ENCODE assay signal across 8 mouse cellular contexts in the genomic region with DNA sequence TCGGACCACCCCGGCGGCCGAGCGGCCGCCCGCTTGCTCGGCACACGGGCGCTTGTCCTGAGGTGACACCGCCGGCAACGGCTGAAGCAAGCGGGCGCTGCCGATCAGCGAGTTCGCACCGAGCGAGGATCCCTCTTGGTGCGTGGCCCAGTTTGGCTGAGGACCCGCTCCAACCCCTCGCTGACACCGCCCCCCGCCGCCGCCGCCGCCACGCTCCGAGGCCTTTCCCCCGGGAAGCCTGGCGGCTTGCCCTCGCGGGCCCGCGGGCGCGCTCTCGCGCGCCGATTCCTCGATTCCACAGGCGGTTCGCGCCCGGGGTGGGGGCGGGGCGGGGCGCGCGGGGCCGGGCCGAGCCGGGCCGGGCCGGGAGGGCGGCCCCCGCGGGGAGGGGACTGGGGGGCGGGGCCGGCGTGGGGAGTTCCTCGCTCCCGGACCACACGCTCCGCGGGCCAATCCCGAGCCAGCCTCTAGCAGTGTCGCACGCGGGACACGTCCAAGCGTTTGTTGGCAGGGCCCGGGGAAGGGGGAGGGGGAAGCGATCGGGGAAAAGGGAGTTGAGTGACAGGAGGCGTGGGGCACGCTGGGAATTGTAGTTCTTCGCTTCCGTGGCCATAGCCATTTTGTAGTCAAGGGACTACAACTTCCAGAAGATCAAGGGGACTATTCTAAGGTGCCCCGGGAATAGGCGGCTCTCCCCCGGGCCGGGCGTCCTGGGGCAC. TPM values are rescaled to one million over a fixed set of nuclear protein-coding genes. Genes with fewer than 3 reads are reported as not detected.
DNase-seq lines count a peak whose midpoint lies in the region; ATAC-seq lines count a peak whose summit lies in the region.

No protein-coding gene starts in this region.

- peak; percentile 98 for ATAC-seq in hindbrain, embryonic 15.5 days (ENCODE audit: low FRiP score, low read depth)

- no peaks in the 10 kb centered on the region for H3K36me3 ChIP-seq in hindbrain, embryonic 15.5 days

- no peaks in the 10 kb centered on the region for H3K27me3 ChIP-seq in hindbrain, embryonic 15.5 days

- H3K4me2 ChIP-seq in hindbrain, embryonic 15.5 days = peak overlapping the region; percentile 91

- H3K9ac ChIP-seq in hindbrain, embryonic 15.5 days = peak overlapping the region; percentile 83

- DNase-seq in T-cell, adult 2 months (ENCODE audit: low spot score) = peak; percentile 97
- peak; percentile 99 to 100 for DNase-seq in cerebellum, postnatal 36 days
- DNase-seq in frontal cortex, postnatal 36 days (ENCODE audit: low spot score in 2 of 2) = peak; percentile 99
- DNase-seq in left cerebral cortex, adult 11 months (ENCODE audit: low spot score) = peak; percentile 99
- peak; percentile 100 for DNase-seq in lung, postnatal 4 days
- peak; percentile 99 for DNase-seq in retina, postnatal 7 days (ENCODE audit: low read depth, low spot score)
- peak; percentile 91 for DNase-seq in urinary bladder, adult 2 months (ENCODE audit: low spot score)

- peaks cover 24% of the 10 kb centered on the region for H3K4me1 ChIP-seq in hindbrain, embryonic 15.5 days (replicated peaks)

- 1% methylated on average over 71 of the region's 87 CpGs for WGBS in hindbrain, embryonic 15.5 days

- peak overlapping the region; percentile 93 for H3K4me3 ChIP-seq in hindbrain, embryonic 15.5 days

- no peaks in the 10 kb centered on the region for H3K9me3 ChIP-seq in hindbrain, embryonic 15.5 days

- H3K27ac ChIP-seq in hindbrain, embryonic 15.5 days (replicated peaks) = peak overlapping the region; percentile 100

RNA-seq across cellular contexts. Expression of a gene that starts 1.0 kb away (rescaled TPM):
- polyA plus RNA-seq in hindbrain, embryonic 15.5 days (2015; fragmentation: Nextera tagmentation; extraction: Ambion mirVana) = 34.7 and 38.3 TPM in 2 replicates
- 15.2 and 17.8 TPM in 2 replicates for polyA plus RNA-seq in urinary bladder, adult 2 months (2012; rRNA removed)

Comparison
In these comparisons a context has a peak if more than half of its experiments do, and no peak if none do; other contexts are left out.
1. Peak in every context shown above with its lines: DNase-seq, ATAC-seq, H3K4me3 ChIP-seq and H3K27ac ChIP-seq.